Mouse (Mus musculus): Measurements from ENCODE around the gene Agtpbp1. TPM values are rescaled to one million over a fixed set of nuclear protein-coding genes. Genes with fewer than 3 reads are reported as not detected.
A peak's percentile ranks its signal among the peaks of the same experiment; 100 is the strongest.

The Agtpbp1 gene
- total and polyA plus RNA-seq, 2 experiments from 2014 or later, result 70.8 to 129 TPM

GRCm38 (mm10) chr13:59477451-59477850 is 107.6 kb downstream of the Agtpbp1 start:
- H3K27me3 ChIP-seq (ENCODE audit: insufficient read depth, low read length), result no peaks in the 10 kb centered on the region
- WGBS, result 89% methylated on average over 14 of the region's 14 CpGs
- H3K4me2 ChIP-seq (ENCODE audit: low read depth, low read length, poor library complexity, severe bottlenecking), result no peak overlapping the region
- H3K9ac ChIP-seq (replicated peaks; ENCODE audit: low read length, poor library complexity, severe bottlenecking), result no peak overlapping the region
- H3K36me3 ChIP-seq (ENCODE audit: insufficient read depth, low read length), result peaks cover 22% of the 10 kb centered on the region
- H3K4me3 ChIP-seq (ENCODE audit: low read depth, low read length), result no peak overlapping the region
- H3K27ac ChIP-seq (ENCODE audit: low read depth, low read length), result no peak overlapping the region
- H3K4me1 ChIP-seq (ENCODE audit: insufficient read depth, low read length), result no peaks in the 10 kb centered on the region
- no peak for TF ChIP-seq CTCF (IDR thresholded peaks at IDR 0.05)
- DNase-seq (ENCODE audit: low spot score) (no peak), ATAC-seq (ENCODE audit: low FRiP score) (no peak)
- no peaks in the 10 kb centered on the region for H3K9me3 ChIP-seq (ENCODE audit: low read length)

- Histone ChIP-seq H3K9me3 (ENCODE audit: low read length) (no peaks in the 10 kb centered on the region), H3K4me2 (ENCODE audit: low read depth, low read length, poor library complexity, severe bottlenecking) (no peak overlapping the region), H3K9ac (replicated peaks; ENCODE audit: low read length, poor library complexity, severe bottlenecking) (no peak overlapping the region), H3K27ac (ENCODE audit: low read depth, low read length) (no peak overlapping the region), H3K27me3 (ENCODE audit: insufficient read depth, low read length) (no peaks in the 10 kb centered on the region), H3K4me1 (ENCODE audit: insufficient read depth, low read length) (no peaks in the 10 kb centered on the region), H3K36me3 (ENCODE audit: insufficient read depth, low read length) (peaks cover 31% of the 10 kb centered on the region), H3K4me3 (ENCODE audit: low read depth, low read length) (no peak overlapping the region)
- no peak for TF ChIP-seq CTCF (IDR thresholded peaks at IDR 0.05)
- 49% methylated on average over 8 of the region's 8 CpGs for WGBS
- DNase-seq (ENCODE audit: low spot score) (peak; percentile 30), ATAC-seq (ENCODE audit: low FRiP score) (no peak)
Observed at GRCm38 (mm10) chr13:59474973-59475372, 110.1 kb downstream of the Agtpbp1 start.

GRCm38 (mm10) chr13:59473341-59473740 is 111.7 kb downstream of the Agtpbp1 start:
- no peaks in the 10 kb centered on the region for H3K9me3 ChIP-seq (ENCODE audit: low read length)
- TF ChIP-seq CTCF (IDR thresholded peaks at IDR 0.05), result no peak

GRCm38 (mm10) chr13:59472222-59472621 is 112.8 kb downstream of the Agtpbp1 start:
- WGBS, result 82% methylated on average over 5 of the region's 5 CpGs

More at GRCm38 (mm10) chr13:59473341-59473740, 111.7 kb downstream of the Agtpbp1 start:
- ATAC-seq (ENCODE audit: low FRiP score) (no peak), DNase-seq (ENCODE audit: low spot score) (no peak)
- no peak overlapping the region for H3K9ac ChIP-seq (replicated peaks; ENCODE audit: low read length, poor library complexity, severe bottlenecking)
- H3K27me3 ChIP-seq (ENCODE audit: insufficient read depth, low read length), result no peaks in the 10 kb centered on the region
- no peak overlapping the region for H3K27ac ChIP-seq (ENCODE audit: low read depth, low read length)
- H3K4me3 ChIP-seq (ENCODE audit: low read depth, low read length), result no peak overlapping the region
- H3K4me1 ChIP-seq (ENCODE audit: insufficient read depth, low read length), result no peaks in the 10 kb centered on the region
- H3K36me3 ChIP-seq (ENCODE audit: insufficient read depth, low read length), result peaks cover 36% of the 10 kb centered on the region
- H3K4me2 ChIP-seq (ENCODE audit: low read depth, low read length, poor library complexity, severe bottlenecking), result no peak overlapping the region
- WGBS, result 85% methylated on average over 10 of the region's 10 CpGs

GRCm38 (mm10) chr13:59469701-59470100 is 115.3 kb downstream of the Agtpbp1 start:
- 85% methylated on average over 5 of the region's 5 CpGs for WGBS
- no peak overlapping the region for H3K4me3 ChIP-seq (ENCODE audit: low read depth, low read length)
- peaks cover 28% of the 10 kb centered on the region for H3K36me3 ChIP-seq (ENCODE audit: insufficient read depth, low read length)
- TF ChIP-seq CTCF (IDR thresholded peaks at IDR 0.05), result no peak
- no peak for DNase-seq (ENCODE audit: low spot score)
- no peaks in the 10 kb centered on the region for H3K4me1 ChIP-seq (ENCODE audit: insufficient read depth, low read length)
- no peak for ATAC-seq (ENCODE audit: low FRiP score)
- no peak overlapping the region for H3K27ac ChIP-seq (ENCODE audit: low read depth, low read length)
- H3K9ac ChIP-seq (replicated peaks; ENCODE audit: low read length, poor library complexity, severe bottlenecking), result no peak overlapping the region
- H3K9me3 ChIP-seq (ENCODE audit: low read length), result no peaks in the 10 kb centered on the region
- H3K4me2 ChIP-seq (ENCODE audit: low read depth, low read length, poor library complexity, severe bottlenecking), result no peak overlapping the region
- H3K27me3 ChIP-seq (ENCODE audit: insufficient read depth, low read length), result no peaks in the 10 kb centered on the region

More at GRCm38 (mm10) chr13:59472222-59472621, 112.8 kb downstream of the Agtpbp1 start:
- no peaks in the 10 kb centered on the region for H3K9me3 ChIP-seq (ENCODE audit: low read length)
- no peak overlapping the region for H3K4me2 ChIP-seq (ENCODE audit: low read depth, low read length, poor library complexity, severe bottlenecking)
- no peaks in the 10 kb centered on the region for H3K27me3 ChIP-seq (ENCODE audit: insufficient read depth, low read length)
- no peak overlapping the region for H3K4me3 ChIP-seq (ENCODE audit: low read depth, low read length)
- TF ChIP-seq CTCF (IDR thresholded peaks at IDR 0.05), result no peak; the same call in 1 of the 2 replicates
- DNase-seq (ENCODE audit: low spot score), result no peak
- H3K4me1 ChIP-seq (ENCODE audit: insufficient read depth, low read length), result no peaks in the 10 kb centered on the region
- peaks cover 34% of the 10 kb centered on the region for H3K36me3 ChIP-seq (ENCODE audit: insufficient read depth, low read length)
- no peak overlapping the region for H3K27ac ChIP-seq (ENCODE audit: low read depth, low read length)
- no peak overlapping the region for H3K9ac ChIP-seq (replicated peaks; ENCODE audit: low read length, poor library complexity, severe bottlenecking)
- ATAC-seq (ENCODE audit: low FRiP score), result no peak

- H3K4me3 ChIP-seq (ENCODE audit: low read depth, low read length), result no peak overlapping the region
- no peaks in the 10 kb centered on the region for H3K9me3 ChIP-seq (ENCODE audit: low read length)
- no peaks in the 10 kb centered on the region for H3K27me3 ChIP-seq (ENCODE audit: insufficient read depth, low read length)
- ATAC-seq (ENCODE audit: low FRiP score) (no peak), DNase-seq (ENCODE audit: low spot score) (no peak)
- H3K4me1 ChIP-seq (ENCODE audit: insufficient read depth, low read length), result no peaks in the 10 kb centered on the region
- H3K36me3 ChIP-seq (ENCODE audit: insufficient read depth, low read length), result peaks cover 28% of the 10 kb centered on the region
- H3K9ac ChIP-seq (replicated peaks; ENCODE audit: low read length, poor library complexity, severe bottlenecking), result no peak overlapping the region
- no peak for TF ChIP-seq CTCF (IDR thresholded peaks at IDR 0.05)
- H3K27ac ChIP-seq (ENCODE audit: low read depth, low read length), result no peak overlapping the region
- WGBS, result 78% methylated on average over 8 of the region's 8 CpGs
- H3K4me2 ChIP-seq (ENCODE audit: low read depth, low read length, poor library complexity, severe bottlenecking), result no peak overlapping the region
Observed at GRCm38 (mm10) chr13:59468181-59468802, 116.7 kb downstream of the Agtpbp1 start.
